Mouse (Mus musculus) G1E-ER4 (cell line): Measurements from ENCODE around the gene Zfp931. TPM values are rescaled to one million over a fixed set of nuclear protein-coding genes. Genes with fewer than 3 reads are reported as not detected.
"Not testable (repeated sequence)": the region's sequence is repeated elsewhere in the genome, so short reads cannot be mapped to it uniquely, and the experiment has no call there.

ENCODE experiments used
- GATA1 ChIP-seq: IDR thresholded peaks from one replicate; pipeline ENCODE4 v1.8.0; 2012; ENCODE audit warnings: low read length, inconsistent platforms
- polyA plus RNA-seq: library from polyadenylated mRNA; stranded (reverse); fragments of >175 nt; gene quantifications from 2 replicates; pipeline ENCODE4 v1.2.3, GENCODE M21; 2012

Zfp931 gene
- not detected in 2 replicates for polyA plus RNA-seq

GRCm38 (mm10) chr2:178078166-178078717 is at the start of gene Zfp931:
Gene Zfp931 (minus strand): TSS chr2:178078476.
- TF ChIP-seq GATA1: not testable (repeated sequence)

GRCm38 (mm10) chr2:178126041-178126820 is 48.0 kb upstream of the Zfp931 start:
- TF ChIP-seq GATA1: no peak

GRCm38 (mm10) chr2:178125427-178125826 is 47.2 kb upstream of the Zfp931 start:
- TF ChIP-seq GATA1: no peak

- TF ChIP-seq GATA1: no peak
Measured at GRCm38 (mm10) chr2:178123466-178123865, 45.2 kb upstream of the Zfp931 start.

- no peak for TF ChIP-seq GATA1
Measured at GRCm38 (mm10) chr2:178121946-178122665, 43.8 kb upstream of the Zfp931 start.

- TF ChIP-seq GATA1: no peak
Measured at GRCm38 (mm10) chr2:178121375-178121688, 43.1 kb upstream of the Zfp931 start.

- no peak for TF ChIP-seq GATA1
Measured at GRCm38 (mm10) chr2:178120651-178121374, 42.5 kb upstream of the Zfp931 start.

- TF ChIP-seq GATA1: no peak
Measured at GRCm38 (mm10) chr2:178120356-178120645, 42.0 kb upstream of the Zfp931 start.

GRCm38 (mm10) chr2:178119561-178120355 is 41.5 kb upstream of the Zfp931 start:
- no peak for TF ChIP-seq GATA1

- TF ChIP-seq GATA1: no peak
Measured at GRCm38 (mm10) chr2:178118801-178119560, 40.7 kb upstream of the Zfp931 start, which contains the start of gene Phactr3. Gene Phactr3 (plus strand): TSS chr2:178118975.

GRCm38 (mm10) chr2:178117946-178118345 is 39.7 kb upstream of the Zfp931 start:
- no peak for TF ChIP-seq GATA1

- TF ChIP-seq GATA1: no peak
Measured at GRCm38 (mm10) chr2:178101957-178102356, 23.7 kb upstream of the Zfp931 start.

GRCm38 (mm10) chr2:178098021-178098420 is 19.7 kb upstream of the Zfp931 start:
- no peak for TF ChIP-seq GATA1

GRCm38 (mm10) chr2:178089586-178089985 is 11.3 kb upstream of the Zfp931 start:
- TF ChIP-seq GATA1: no peak
